Mouse (Mus musculus) midbrain, embryonic 12.5 days (tissue): ENCODE data around the gene Oprm1. TPM values are rescaled to one million over a fixed set of nuclear protein-coding genes. Genes with fewer than 3 reads are reported as not detected.

Experiments used
- ATAC-seq: fragments of 200-750 bp; cut with Nextera tagmentation; 2 replicates; pipeline ENCODE4 v1.8.0; 2017; ENCODE audit warnings: low read depth, moderate TSS enrichment, moderate library complexity; ENCODE audit not compliant: low FRiP score
- H3K27ac ChIP-seq: fragments of 300-500 bp; sonication (generic); replicated peaks from 2 replicates; pipeline ENCODE4 v1.5.1; 2016; ENCODE audit warnings: mild to moderate bottlenecking
- H3K27me3 ChIP-seq: fragments of 300-500 bp; sonication (generic); 2 replicates; pipeline ENCODE4 v1.6.1; 2016; ENCODE audit warnings: mild to moderate bottlenecking
- H3K36me3 ChIP-seq: fragments of 300-500 bp; sonication (generic); 2 replicates; pipeline ENCODE4 v1.6.1; 2016
- H3K4me1 ChIP-seq: fragments of 300-500 bp; sonication (generic); 2 replicates; pipeline ENCODE4 v1.6.1; 2016
- H3K4me2 ChIP-seq: fragments of 300-500 bp; sonication (generic); replicated peaks from 2 replicates; pipeline ENCODE4 v1.6.1; 2016; ENCODE audit warnings: mild to moderate bottlenecking, moderate library complexity
- H3K4me3 ChIP-seq: fragments of 300-500 bp; sonication (generic); 2 replicates; pipeline ENCODE4 v1.5.1; 2016; ENCODE audit warnings: mild to moderate bottlenecking
- H3K9ac ChIP-seq: fragments of 300-500 bp; sonication (generic); replicated peaks from 2 replicates; pipeline ENCODE4 v1.6.1; 2016; ENCODE audit warnings: mild to moderate bottlenecking, moderate library complexity
- H3K9me3 ChIP-seq: fragments of 300-500 bp; sonication (generic); 2 replicates; pipeline ENCODE4 v1.6.1; 2016; ENCODE audit warnings: mild to moderate bottlenecking
- WGBS: fragments of 180-500 bp; shearing (Covaris S2); methylation state at CpG from one replicate; pipeline ENCODE4 v1.1.7; 2016; 5-methylcytosine and 5-hydroxymethylcytosine counted together
- polyA plus RNA-seq: library from polyadenylated mRNA; unstranded; fragments of >200 nt; fragmentation: Nextera tagmentation; extraction: Ambion mirVana; gene quantifications from 2 replicates; pipeline ENCODE4 v1.2.1, GENCODE M21; 2016

The Oprm1 gene
- polyA plus RNA-seq, 1 experiment from 2014 or later: 0.26 TPM

DNA sequence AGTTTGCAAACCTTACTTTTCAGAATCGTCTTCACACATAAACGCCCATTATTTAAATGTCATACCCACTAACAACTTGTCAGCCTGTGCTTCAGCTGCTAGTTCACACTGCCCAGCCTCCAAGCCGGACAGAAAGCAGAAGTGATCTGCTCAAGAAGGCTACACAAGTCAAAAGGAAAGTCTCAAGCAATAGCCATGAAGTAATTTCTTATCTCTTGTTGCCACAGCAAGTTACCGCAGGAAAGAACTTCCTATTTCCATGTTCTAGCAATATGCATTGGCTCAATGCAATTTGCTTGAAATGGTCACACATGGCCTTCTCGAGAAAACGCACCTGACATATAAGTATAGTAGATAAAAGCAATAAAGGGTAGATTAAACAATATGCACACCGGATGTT lies 304.7 kb downstream of the Oprm1 start:
- H3K4me2 ChIP-seq: no peak overlapping the region
- no peak overlapping the region for H3K9ac ChIP-seq
- no peaks in the 10 kb centered on the region for H3K27me3 ChIP-seq
- H3K27ac ChIP-seq: no peak overlapping the region
- no peaks in the 10 kb centered on the region for H3K4me1 ChIP-seq
- H3K9me3 ChIP-seq: no peaks in the 10 kb centered on the region
- 87% methylated on average over 7 of the region's 7 CpGs for WGBS
- no peak for ATAC-seq
- H3K36me3 ChIP-seq: no peaks in the 10 kb centered on the region
- no peak overlapping the region for H3K4me3 ChIP-seq

DNA sequence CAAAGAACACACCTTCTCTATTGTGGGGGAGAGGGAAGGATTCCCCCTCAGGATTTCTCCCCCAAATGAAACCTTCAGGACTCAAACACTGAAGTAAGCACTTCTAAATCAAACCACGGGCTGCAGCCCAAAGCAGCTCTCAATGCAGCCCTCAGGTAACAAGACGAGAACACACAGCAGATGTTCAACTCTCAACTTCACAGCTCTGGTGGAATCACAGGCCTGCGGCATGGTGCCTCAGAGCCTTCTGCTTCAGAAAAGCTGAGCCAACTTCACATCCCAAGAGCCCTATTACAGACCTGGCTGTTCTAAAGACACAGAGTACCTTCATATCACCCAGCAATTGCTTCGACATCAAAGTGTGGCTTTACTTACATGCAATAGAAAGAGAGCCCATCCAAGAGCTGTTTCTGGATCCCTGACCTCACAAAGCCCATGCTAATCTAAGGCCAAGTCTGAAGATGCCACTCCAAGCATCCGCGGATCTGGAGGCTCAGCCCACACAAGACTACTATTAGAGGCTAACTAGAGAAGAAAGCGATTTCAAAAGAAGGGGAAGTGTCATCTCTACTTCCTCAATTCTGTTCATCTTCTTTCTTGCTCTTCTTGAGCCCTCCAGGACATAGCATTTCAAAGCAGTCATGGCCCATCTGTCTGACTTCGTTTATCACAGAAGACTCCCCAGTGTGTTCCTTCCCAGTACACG lies 305.6 kb downstream of the Oprm1 start:
- H3K27me3 ChIP-seq: no peaks in the 10 kb centered on the region
- H3K4me2 ChIP-seq: no peak overlapping the region
- H3K27ac ChIP-seq: no peak overlapping the region
- H3K36me3 ChIP-seq: no peaks in the 10 kb centered on the region
- H3K4me1 ChIP-seq: no peaks in the 10 kb centered on the region
- no peaks in the 10 kb centered on the region for H3K9me3 ChIP-seq
- WGBS: 89% methylated on average over 9 of the region's 9 CpGs
- ATAC-seq: no peak
- H3K9ac ChIP-seq: no peak overlapping the region
- no peak overlapping the region for H3K4me3 ChIP-seq

DNA sequence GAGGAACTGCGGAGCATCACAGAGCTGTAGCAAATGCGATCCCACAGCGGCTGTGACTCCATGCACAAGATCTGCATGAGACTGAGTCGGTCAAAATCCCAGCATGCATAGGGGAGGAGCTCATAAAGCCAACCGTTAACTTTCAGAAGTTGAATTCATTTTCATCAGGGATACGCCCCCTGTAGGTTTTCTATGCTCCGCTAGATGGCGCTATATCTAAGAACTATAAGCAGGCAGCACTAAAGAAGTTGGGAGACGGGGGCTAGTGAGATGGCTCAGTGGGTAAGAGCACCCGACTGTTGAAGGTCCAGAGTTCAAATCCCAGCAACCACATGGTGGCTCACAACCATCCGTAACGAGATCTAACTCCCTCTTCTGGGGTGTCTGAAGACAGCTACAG lies 310.3 kb downstream of the Oprm1 start:
- no peak overlapping the region for H3K27ac ChIP-seq
- H3K27me3 ChIP-seq: no peaks in the 10 kb centered on the region
- H3K4me1 ChIP-seq: peaks cover 7% of the 10 kb centered on the region; the same call in 1 of the 2 replicates
- H3K4me3 ChIP-seq: no peak overlapping the region
- H3K9me3 ChIP-seq: no peaks in the 10 kb centered on the region
- no peak overlapping the region for H3K4me2 ChIP-seq
- no peak overlapping the region for H3K9ac ChIP-seq
- ATAC-seq: no peak
- 78% methylated on average over 12 of the region's 12 CpGs for WGBS
- no peaks in the 10 kb centered on the region for H3K36me3 ChIP-seq

DNA sequence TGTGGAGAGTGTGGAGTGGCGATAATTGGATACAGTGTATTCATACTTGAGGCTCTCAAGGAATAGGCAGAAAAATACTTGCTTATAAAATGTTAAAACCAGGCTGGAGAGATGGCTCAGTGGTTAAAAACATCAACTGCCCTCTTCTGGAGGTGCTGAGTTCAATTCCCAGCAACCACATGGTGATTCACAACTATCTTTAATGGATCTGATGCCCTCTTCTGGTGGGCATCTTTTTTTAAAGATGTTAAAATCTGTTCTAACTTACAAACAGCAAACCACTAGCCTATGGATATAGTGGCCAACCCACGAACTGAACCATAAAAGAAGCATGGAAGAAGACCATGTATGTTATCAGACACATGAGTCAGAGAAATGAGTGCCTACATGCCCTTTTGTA lies 310.8 kb downstream of the Oprm1 start:
- WGBS: 97% methylated on average over 2 of the region's 2 CpGs
- no peak for ATAC-seq

DNA sequence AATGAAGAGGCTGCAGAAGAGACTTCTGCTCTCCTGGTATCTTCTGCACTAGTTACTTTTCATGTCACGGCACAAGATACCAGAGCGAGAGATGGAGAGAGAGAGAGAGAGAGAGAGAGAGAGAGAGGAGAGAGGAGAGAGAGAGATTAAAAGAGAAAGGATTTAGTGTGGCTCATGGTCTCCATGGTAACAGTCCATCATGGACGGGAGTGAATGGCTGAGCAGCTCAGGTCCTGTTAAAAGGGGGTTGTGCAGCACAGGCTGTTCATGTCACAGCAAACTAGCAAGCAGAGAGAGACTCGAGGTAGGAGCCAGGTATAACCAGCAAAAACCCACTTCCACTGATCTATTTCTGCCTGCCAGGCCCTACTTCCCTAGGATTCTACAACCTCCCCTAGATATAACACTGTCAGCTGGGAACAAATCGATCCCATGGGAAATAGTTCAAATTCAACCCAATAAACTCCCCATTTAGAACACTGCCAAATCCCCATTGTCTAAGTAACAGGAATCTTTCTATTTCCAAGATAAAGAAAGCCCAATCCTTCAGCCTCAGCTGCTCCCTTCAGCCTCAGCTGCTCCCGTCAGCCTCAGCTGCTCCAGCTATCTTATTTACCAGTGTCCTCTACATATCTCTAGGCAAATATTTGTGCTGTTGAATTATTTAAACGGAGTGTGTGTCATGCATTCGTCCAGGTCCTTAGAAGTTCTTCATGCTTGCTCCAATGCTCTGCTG lies 312.0 kb downstream of the Oprm1 start:
- Histone ChIP-seq H3K9ac (no peak overlapping the region), H3K9me3 (no peaks in the 10 kb centered on the region), H3K27ac (no peak overlapping the region), H3K4me2 (peak overlapping the region; percentile 9; the same call in 1 of the 2 replicates), H3K4me1 (peaks cover 7% of the 10 kb centered on the region; the same call in 1 of the 2 replicates), H3K4me3 (no peak overlapping the region), H3K27me3 (no peaks in the 10 kb centered on the region), H3K36me3 (no peaks in the 10 kb centered on the region)
- ATAC-seq: peak; percentile 87
- WGBS: 39% methylated on average over 8 of the region's 8 CpGs

More for the DNA sequence above, 310.8 kb downstream of the Oprm1 start:
- Histone ChIP-seq H3K4me3 (no peak overlapping the region), H3K4me1 (peaks cover 7% of the 10 kb centered on the region; the same call in 1 of the 2 replicates), H3K36me3 (no peaks in the 10 kb centered on the region), H3K9me3 (no peaks in the 10 kb centered on the region), H3K9ac (no peak overlapping the region), H3K27me3 (no peaks in the 10 kb centered on the region), H3K27ac (no peak overlapping the region), H3K4me2 (no peak overlapping the region)

DNA sequence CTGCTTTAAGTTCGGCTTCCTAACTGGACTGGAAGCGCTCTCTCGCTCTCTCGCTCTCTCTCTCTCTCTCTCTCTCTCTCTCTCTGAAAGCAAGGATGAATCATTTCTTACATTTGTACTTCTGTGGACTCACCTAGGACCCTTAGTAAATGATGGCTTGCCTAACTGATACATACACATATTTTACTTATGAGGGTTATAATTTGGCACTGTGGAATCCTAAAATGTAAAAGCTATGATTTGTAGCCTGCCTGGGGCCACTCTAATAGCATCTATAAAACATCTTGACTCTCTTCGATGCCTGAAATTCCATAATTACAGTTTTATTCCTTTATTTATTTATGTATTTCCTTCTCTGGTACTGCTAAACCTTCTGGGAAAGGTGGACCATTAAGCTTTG lies 312.6 kb downstream of the Oprm1 start:
- no peak for ATAC-seq
- peaks cover 7% of the 10 kb centered on the region; the same call in 1 of the 2 replicates for H3K4me1 ChIP-seq
- no peak overlapping the region for H3K4me2 ChIP-seq
- no peak overlapping the region for H3K27ac ChIP-seq
- no peak overlapping the region for H3K4me3 ChIP-seq
- no peaks in the 10 kb centered on the region for H3K9me3 ChIP-seq
- H3K27me3 ChIP-seq: no peaks in the 10 kb centered on the region
- H3K9ac ChIP-seq: no peak overlapping the region
- no peaks in the 10 kb centered on the region for H3K36me3 ChIP-seq
- 84% methylated on average over 5 of the region's 5 CpGs for WGBS

DNA sequence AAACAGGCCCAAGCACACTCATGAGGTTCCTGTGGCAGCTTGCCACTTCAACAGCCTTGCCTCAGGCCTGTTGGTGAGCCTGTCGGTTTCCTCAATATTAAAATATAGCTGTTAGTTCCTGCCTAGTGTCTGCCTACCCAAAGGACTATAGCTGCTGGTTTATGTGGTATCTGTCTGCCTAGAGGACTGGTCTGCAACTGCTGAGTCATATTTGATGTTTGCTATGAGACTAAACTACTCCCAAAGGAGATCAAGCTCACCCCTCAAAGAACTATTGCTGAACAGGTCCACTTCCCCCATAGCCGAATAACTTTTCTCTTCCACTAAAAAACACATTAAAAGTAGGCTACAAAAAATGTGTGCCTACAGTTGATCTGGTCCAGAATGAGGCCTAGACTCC lies 315.9 kb downstream of the Oprm1 start:
- Histone ChIP-seq H3K9me3 (no peaks in the 10 kb centered on the region), H3K27me3 (no peaks in the 10 kb centered on the region), H3K36me3 (no peaks in the 10 kb centered on the region), H3K9ac (no peak overlapping the region), H3K4me3 (no peak overlapping the region), H3K4me2 (no peak overlapping the region), H3K4me1 (peaks cover 7% of the 10 kb centered on the region; the same call in 1 of the 2 replicates), H3K27ac (no peak overlapping the region)
- WGBS: 91% methylated on average over 2 of the region's 2 CpGs
- no peak for ATAC-seq

DNA sequence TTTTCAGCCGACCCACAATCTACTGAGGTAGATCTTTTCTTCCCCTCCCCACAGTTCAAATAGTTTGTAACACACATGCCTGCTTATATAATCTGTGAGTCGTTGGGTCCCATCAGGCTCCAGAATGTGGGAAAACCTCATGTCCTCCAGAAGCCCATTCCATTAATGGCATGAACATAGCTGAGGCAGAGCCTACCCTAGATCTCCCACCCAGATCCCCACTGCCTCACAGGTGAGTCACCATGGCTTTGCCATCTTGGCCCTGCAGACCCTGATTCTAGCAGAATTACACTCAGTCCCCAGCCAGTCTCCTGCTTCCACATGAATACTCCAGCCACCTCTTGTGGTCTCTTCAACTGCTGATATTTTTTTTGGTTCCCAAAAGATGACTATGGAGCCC lies 317.4 kb downstream of the Oprm1 start:
- no peaks in the 10 kb centered on the region for H3K27me3 ChIP-seq
- H3K4me2 ChIP-seq: no peak overlapping the region
- ATAC-seq: no peak
- H3K4me3 ChIP-seq: no peak overlapping the region
- H3K36me3 ChIP-seq: no peaks in the 10 kb centered on the region
- H3K4me1 ChIP-seq: no peaks in the 10 kb centered on the region
- no peak overlapping the region for H3K27ac ChIP-seq
- no peak overlapping the region for H3K9ac ChIP-seq
- WGBS: 90% methylated on average over 2 of the region's 2 CpGs
- no peaks in the 10 kb centered on the region for H3K9me3 ChIP-seq

DNA sequence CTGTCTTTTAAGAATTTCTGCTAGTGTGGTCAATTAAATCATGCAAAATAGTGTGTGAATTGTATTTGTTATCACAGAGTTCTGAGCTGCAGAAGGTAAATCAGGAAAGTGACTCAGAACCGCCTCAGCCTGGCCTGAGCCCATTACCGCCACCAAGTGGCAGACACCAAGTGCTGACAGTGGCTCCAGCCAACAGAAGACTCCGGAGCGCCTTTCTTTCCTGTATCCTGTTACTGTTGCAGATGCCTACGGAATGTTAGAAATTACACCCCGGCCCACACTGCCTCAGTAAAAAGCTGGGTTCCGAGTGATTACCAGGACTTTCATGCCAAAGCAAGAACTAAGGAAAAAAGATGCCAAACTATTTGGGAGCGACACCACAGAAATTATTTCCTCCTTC lies 317.9 kb downstream of the Oprm1 start:
- ATAC-seq: peak; percentile 86
- Histone ChIP-seq H3K9ac (no peak overlapping the region), H3K4me1 (no peaks in the 10 kb centered on the region), H3K27ac (no peak overlapping the region), H3K36me3 (no peaks in the 10 kb centered on the region), H3K4me2 (no peak overlapping the region), H3K9me3 (no peaks in the 10 kb centered on the region), H3K27me3 (no peaks in the 10 kb centered on the region), H3K4me3 (no peak overlapping the region)
- 21% methylated on average over 8 of the region's 8 CpGs for WGBS

DNA sequence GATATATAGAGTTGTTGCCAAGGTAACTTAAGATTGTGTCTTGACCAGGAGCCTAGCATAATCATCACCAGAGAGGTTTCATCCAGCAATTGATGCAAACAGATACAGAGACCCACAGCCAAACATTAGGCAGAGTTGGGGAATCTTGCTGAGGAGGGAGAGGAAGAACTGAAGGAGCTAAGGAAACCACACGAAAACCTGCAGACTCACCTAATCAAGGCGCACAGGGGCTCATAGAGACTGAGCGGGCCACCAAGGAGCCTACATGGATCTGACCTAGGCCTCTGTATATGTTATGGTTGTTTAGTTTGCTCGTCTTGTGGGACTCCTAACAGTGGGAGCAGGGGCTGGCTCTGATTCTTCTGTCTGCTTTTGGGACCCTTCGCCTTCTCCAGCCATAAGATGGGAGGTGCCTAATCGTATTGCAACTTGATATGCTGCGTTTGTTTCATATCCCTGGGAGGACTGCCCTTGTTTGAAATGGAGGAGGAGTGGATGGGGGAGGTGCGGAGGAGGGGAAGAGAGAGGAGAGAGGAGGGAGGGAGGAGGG lies 318.4 kb downstream of the Oprm1 start:
- no peak overlapping the region for H3K27ac ChIP-seq
- H3K27me3 ChIP-seq: no peaks in the 10 kb centered on the region
- no peaks in the 10 kb centered on the region for H3K36me3 ChIP-seq
- no peak overlapping the region for H3K4me2 ChIP-seq
- no peak overlapping the region for H3K4me3 ChIP-seq
- H3K9me3 ChIP-seq: no peaks in the 10 kb centered on the region
- ATAC-seq: peak; percentile 53
- H3K4me1 ChIP-seq: no peaks in the 10 kb centered on the region
- 61% methylated on average over 7 of the region's 8 CpGs for WGBS
- no peak overlapping the region for H3K9ac ChIP-seq

DNA sequence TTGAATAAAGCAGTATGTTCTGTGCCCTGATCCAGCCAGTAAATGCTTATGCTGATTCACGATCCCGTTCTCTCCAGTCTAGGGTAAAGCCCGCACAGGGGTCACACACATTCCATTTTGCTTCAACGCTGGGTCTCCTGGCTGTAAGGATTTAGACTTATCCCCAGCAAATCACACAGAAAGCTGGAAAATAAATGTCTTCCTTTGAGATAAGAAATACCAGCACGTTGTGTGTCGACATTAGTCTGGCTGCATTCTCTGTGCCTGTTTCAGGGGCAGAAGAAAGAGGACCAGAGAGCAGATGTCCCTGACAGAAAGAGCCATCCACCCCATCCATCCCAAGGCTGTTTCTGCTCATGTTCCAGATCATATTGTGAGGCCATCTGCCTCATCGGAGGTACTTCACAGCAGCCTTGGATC lies 319.1 kb downstream of the Oprm1 start:
- WGBS: 75% methylated on average over 7 of the region's 7 CpGs
- H3K4me3 ChIP-seq: no peak overlapping the region
- H3K9ac ChIP-seq: no peak overlapping the region
- H3K4me2 ChIP-seq: no peak overlapping the region
- no peaks in the 10 kb centered on the region for H3K4me1 ChIP-seq
- no peaks in the 10 kb centered on the region for H3K36me3 ChIP-seq
- H3K27me3 ChIP-seq: no peaks in the 10 kb centered on the region
- H3K9me3 ChIP-seq: no peaks in the 10 kb centered on the region
- ATAC-seq: no peak
- H3K27ac ChIP-seq: no peak overlapping the region

DNA sequence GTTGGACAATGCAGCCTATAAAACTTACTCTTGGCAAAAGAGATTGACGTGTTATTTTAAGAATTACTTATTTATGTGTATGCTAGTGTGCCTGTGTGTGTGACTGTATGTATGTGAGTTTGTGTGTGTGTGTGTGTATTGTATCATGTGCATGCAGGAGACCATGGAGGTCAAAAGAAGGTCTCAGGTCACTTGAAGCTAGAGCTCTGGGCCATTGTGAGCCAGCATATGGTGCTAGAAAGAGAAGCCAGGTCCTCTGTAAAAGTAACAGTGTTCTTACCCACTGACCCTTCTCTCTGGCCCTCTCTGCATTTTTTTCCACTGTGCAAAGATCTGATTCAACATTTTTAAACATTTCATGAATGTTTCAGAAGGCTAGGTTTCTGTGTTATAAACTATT lies 319.7 kb downstream of the Oprm1 start:
- Histone ChIP-seq H3K4me3 (no peak overlapping the region), H3K9ac (no peak overlapping the region), H3K27me3 (no peaks in the 10 kb centered on the region), H3K36me3 (no peaks in the 10 kb centered on the region), H3K27ac (no peak overlapping the region), H3K4me1 (no peaks in the 10 kb centered on the region), H3K4me2 (no peak overlapping the region), H3K9me3 (no peaks in the 10 kb centered on the region)
- ATAC-seq: no peak
- 96% methylated on average over 1 of the region's 1 CpGs for WGBS
